Comparison of ENCODE assay signal across 26 mouse cellular contexts in the genomic region with DNA sequence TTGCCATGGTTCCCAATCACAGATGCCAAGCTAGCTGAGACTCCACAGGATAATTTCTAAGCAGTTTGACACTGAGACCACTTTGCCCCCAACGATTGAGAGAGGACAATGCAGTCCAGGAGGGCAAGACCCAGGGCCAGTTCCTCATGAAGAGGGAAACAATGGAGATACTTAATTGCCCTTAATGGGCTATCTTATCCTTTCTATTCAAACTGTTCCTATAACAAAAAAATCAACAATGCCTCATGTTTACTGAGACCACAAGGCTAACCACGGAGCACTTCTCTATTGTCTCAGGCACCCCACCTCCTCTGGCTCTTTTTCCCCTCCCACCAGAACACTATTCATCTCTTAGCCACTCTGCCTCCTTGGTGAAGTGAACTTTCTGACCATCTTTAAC.
DNase-seq lines count a peak whose midpoint lies in the region; ATAC-seq and TF ChIP-seq lines count a peak whose summit lies in the region.
"Had no signal": no experiment of that assay in that cellular context is flagged by ENCODE, and none has a peak within 500 bp of the region (broad histone marks: within the 10 kb centered on the region; RNA-seq: fewer than 3 reads in every experiment).

No protein-coding gene starts in this region.

- 8% methylated on average over 2 of the region's 2 CpGs for WGBS in neural tube, embryonic 15.5 days
- WGBS in midbrain, embryonic 15.5 days, result 14% methylated on average over 2 of the region's 2 CpGs

- H3K27me3 ChIP-seq in ES-Bruce4 (ENCODE audit: control insufficient read depth, insufficient read depth, low read length, poor library complexity, severe bottlenecking), result no peaks in the 10 kb centered on the region
- H3K27me3 ChIP-seq in neural tube, embryonic 15.5 days (replicated peaks), result no peaks in the 10 kb centered on the region
- H3K27me3 ChIP-seq in midbrain, embryonic 15.5 days (replicated peaks), result no peaks in the 10 kb centered on the region
- H3K27me3 ChIP-seq: embryonic facial prominence, embryonic 13.5 days; embryonic facial prominence, embryonic 15.5 days; forebrain, embryonic 13.5 days; forebrain, embryonic 15.5 days; Patski had no signal

- H3K27ac ChIP-seq in ES-Bruce4 (ENCODE audit: insufficient read depth, low read length) (no peak overlapping the region), ES-E14 (ENCODE audit: insufficient read depth, low read depth, low read length, poor library complexity, severe bottlenecking) (no peak overlapping the region)
- H3K27ac ChIP-seq in neural tube, embryonic 15.5 days (replicated peaks), result no peak overlapping the region
- no peak overlapping the region for H3K27ac ChIP-seq in midbrain, embryonic 15.5 days
- H3K27ac ChIP-seq: embryonic facial prominence, embryonic 13.5 days; embryonic facial prominence, embryonic 15.5 days; forebrain, embryonic 10.5 days; forebrain, embryonic 13.5 days; forebrain, embryonic 15.5 days had no signal

- peak; percentile 56; the same call in 1 of the 2 replicates for TF ChIP-seq EP300 in ES-Bruce4 (IDR thresholded peaks at IDR 0.05; ENCODE audit: insufficient read depth, low read depth, low read length)

- in situ Hi-C loops in ES-E14 (cut with MboI; ENCODE audit: low sequenced_read_pairs in 2 of 2, unreplicated experiment in 2 of 2), result no loop called here

- no peak for TF ChIP-seq POLR2A in ES-Bruce4 (IDR thresholded peaks at IDR 0.05; ENCODE audit: insufficient read depth, low read length)

- no peak overlapping the region for H3K9ac ChIP-seq in ES-Bruce4 (ENCODE audit: low read depth, poor library complexity, severe bottlenecking)
- H3K9ac ChIP-seq in ES-E14 (ENCODE audit: insufficient read depth, low read depth, low read length, poor library complexity, severe bottlenecking), result no peak overlapping the region
- H3K9ac ChIP-seq in neural tube, embryonic 15.5 days (replicated peaks), result no peak overlapping the region
- H3K9ac ChIP-seq in midbrain, embryonic 15.5 days, result no peak overlapping the region
- H3K9ac ChIP-seq: embryonic facial prominence, embryonic 13.5 days; embryonic facial prominence, embryonic 15.5 days; forebrain, embryonic 13.5 days; forebrain, embryonic 15.5 days; forebrain, postnatal 0 days had no signal

- H3K36me3 ChIP-seq in ES-Bruce4 (ENCODE audit: control insufficient read depth, insufficient read depth, low read length, poor library complexity, severe bottlenecking) (no peaks in the 10 kb centered on the region), ES-E14 (ENCODE audit: control insufficient read depth, insufficient read depth, low read length, poor library complexity, severe bottlenecking) (no peaks in the 10 kb centered on the region)
- H3K36me3 ChIP-seq in neural tube, embryonic 15.5 days, result no peaks in the 10 kb centered on the region
- H3K36me3 ChIP-seq in midbrain, embryonic 15.5 days (replicated peaks), result no peaks in the 10 kb centered on the region
- H3K36me3 ChIP-seq: embryonic facial prominence, embryonic 13.5 days; embryonic facial prominence, embryonic 15.5 days; forebrain, embryonic 10.5 days; forebrain, embryonic 15.5 days; G1E had no signal

- H3K9me3 ChIP-seq in ES-Bruce4 (replicated peaks; ENCODE audit: control insufficient read depth, insufficient read depth, low read length, poor library complexity, severe bottlenecking), result no peaks in the 10 kb centered on the region
- H3K9me3 ChIP-seq in ES-E14 (ENCODE audit: control insufficient read depth, insufficient read depth, low read depth, low read length), result no peaks in the 10 kb centered on the region
- H3K9me3 ChIP-seq in neural tube, embryonic 15.5 days (replicated peaks), result no peaks in the 10 kb centered on the region
- H3K9me3 ChIP-seq in midbrain, embryonic 15.5 days, result no peaks in the 10 kb centered on the region
- H3K9me3 ChIP-seq: embryonic facial prominence, embryonic 13.5 days; embryonic facial prominence, embryonic 15.5 days; forebrain, embryonic 10.5 days; forebrain, embryonic 13.5 days; forebrain, embryonic 15.5 days had no signal

- H3K4me2 ChIP-seq in neural tube, embryonic 15.5 days, result no peak overlapping the region
- H3K4me2 ChIP-seq in midbrain, embryonic 15.5 days, result no peak overlapping the region
- H3K4me2 ChIP-seq: embryonic facial prominence, embryonic 13.5 days; embryonic facial prominence, embryonic 15.5 days; forebrain, embryonic 13.5 days; forebrain, embryonic 15.5 days had no signal

- TF ChIP-seq CTCF in ES-Bruce4 (IDR thresholded peaks at IDR 0.05; ENCODE audit: low read depth, low read length), result no peak

- H3K4me1 ChIP-seq in ES-Bruce4 (ENCODE audit: control insufficient read depth, insufficient read depth, low read length) (no peaks in the 10 kb centered on the region), ES-E14 (ENCODE audit: control insufficient read depth in 2 of 2, insufficient read depth in 2 of 2, low read length in 2 of 2, poor library complexity in 1 of 2) (no peaks in the 10 kb centered on the region)
- H3K4me1 ChIP-seq in neural tube, embryonic 15.5 days, result no peaks in the 10 kb centered on the region
- H3K4me1 ChIP-seq in midbrain, embryonic 15.5 days, result no peaks in the 10 kb centered on the region; the same call in 1 of the 2 replicates
- H3K4me1 ChIP-seq: embryonic facial prominence, embryonic 13.5 days; embryonic facial prominence, embryonic 15.5 days; forebrain, embryonic 13.5 days; forebrain, embryonic 15.5 days had no signal

- no peak overlapping the region for H3K4me3 ChIP-seq in ES-Bruce4 (ENCODE audit: low read depth, low read length)
- no peak overlapping the region for H3K4me3 ChIP-seq in ES-E14 (ENCODE audit: insufficient read depth in 1 of 2, low read depth in 1 of 2, low read length in 2 of 2, poor library complexity in 1 of 2, severe bottlenecking in 1 of 2)
- no peak overlapping the region for H3K4me3 ChIP-seq in neural tube, embryonic 15.5 days (replicated peaks)
- no peak overlapping the region for H3K4me3 ChIP-seq in midbrain, embryonic 15.5 days
- H3K4me3 ChIP-seq: embryonic facial prominence, embryonic 13.5 days; embryonic facial prominence, embryonic 15.5 days; erythroblast, embryonic 14.5 days; forebrain, embryonic 10.5 days; forebrain, embryonic 13.5 days; forebrain, embryonic 15.5 days had no signal

- ATAC-seq in neural tube, embryonic 15.5 days (ENCODE audit: low FRiP score), result no peak
- no peak for ATAC-seq in midbrain, embryonic 15.5 days (replicated peaks)
- ATAC-seq: forebrain, embryonic 13.5 days; forebrain, embryonic 15.5 days; forebrain, postnatal 0 days; Patski had no signal

- peak; percentile 60 for DNase-seq in ES-E14 (ENCODE audit: low read depth, low spot score)
- DNase-seq in WW6 (ENCODE audit: low read depth, low spot score), result peak; percentile 11
- DNase-seq in retina, embryonic 14.5 days (ENCODE audit: low spot score), result peak; percentile 68
- DNase-seq in B cell, adult 2 months, result no peak
- DNase-seq in adrenal gland, postnatal 25 days, result no peak
- DNase-seq: adrenal gland, adult 2 months; adrenal gland, postnatal 10 days; adrenal gland, postnatal 36 days; cerebellum, adult 11-12 months; cerebellum, adult 2 months; cerebellum, adult 9-10 months; cerebellum, postnatal 14 days; cerebellum, postnatal 36 days; embryo, embryonic 11 days; forebrain, postnatal 0 days had no signal

TF ChIP-seq in ES-E14, 5 proteins besides CTCF, POLR2A, EP300 and RAD21:
- TF ChIP-seq HCFC1 (IDR thresholded peaks at IDR 0.05; ENCODE audit: borderline replicate concordance, insufficient read depth, low read length) (no peak), CHD2 (IDR thresholded peaks at IDR 0.05; ENCODE audit: low read depth, low read length) (peak; percentile 39; the same call in 1 of the 2 replicates), ZC3H11A (IDR thresholded peaks at IDR 0.05; ENCODE audit: borderline replicate concordance, low read depth, low read length) (no peak), MAFK (IDR thresholded peaks at IDR 0.05; ENCODE audit: insufficient read depth, low read depth, low read length) (no peak)

Comparison
In these comparisons a context has a peak if more than half of its experiments do, and no peak if none do; other contexts are left out.
1. DNase-seq: peak in ES-E14 (single experiment), WW6 (single experiment) and retina, embryonic 14.5 days (single experiment); none in B cell, adult 2 months (0 of 2) and adrenal gland, postnatal 25 days (single experiment).